Mouse (Mus musculus) neural tube, embryonic 11.5 days (tissue): ENCODE results near the gene Tubg2. TPM values are rescaled to one million over a fixed set of nuclear protein-coding genes. Genes with fewer than 3 reads are reported as not detected.

Source experiments
- ATAC-seq: fragments of 200-750 bp; cut with Nextera tagmentation; 2 replicates; pipeline ENCODE4 v1.8.0; 2017; ENCODE audit warnings: moderate number of reproducible peaks, mild to moderate bottlenecking, moderate TSS enrichment, moderate library complexity; ENCODE audit not compliant: insufficient read depth, low FRiP score, low TSS enrichment
- DNase-seq: peaks from one replicate; pipeline ENCODE4 v3.0.0-alpha.2; 2015; ENCODE audit warnings: low spot score
- H3K27ac ChIP-seq: fragments of 300-500 bp; sonication (generic); 2 replicates; pipeline ENCODE4 v1.5.1; 2014; ENCODE audit warnings: low read depth, mild to moderate bottlenecking, low read length
- H3K27me3 ChIP-seq: fragments of 300-500 bp; sonication (generic); 2 replicates; pipeline ENCODE4 v1.6.1; 2014; ENCODE audit warnings: mild to moderate bottlenecking, low read length, mixed read lengths; ENCODE audit not compliant: control insufficient read depth, insufficient read depth
- H3K36me3 ChIP-seq: fragments of 300-500 bp; sonication (generic); 2 replicates; pipeline ENCODE4 v1.6.1; 2014; ENCODE audit warnings: mild to moderate bottlenecking, low read length, moderate library complexity, mixed read lengths; ENCODE audit not compliant: control insufficient read depth, insufficient read depth
- H3K4me1 ChIP-seq: fragments of 300-500 bp; sonication (generic); 2 replicates; pipeline ENCODE4 v1.6.1; 2014; ENCODE audit warnings: low read length, mixed read lengths; ENCODE audit not compliant: control insufficient read depth, insufficient read depth
- H3K4me2 ChIP-seq: fragments of 300-500 bp; sonication (generic); 2 replicates; pipeline ENCODE4 v1.6.1; 2014; ENCODE audit warnings: low read depth, mild to moderate bottlenecking, moderate library complexity
- H3K4me3 ChIP-seq: fragments of 300-500 bp; sonication (generic); 2 replicates; pipeline ENCODE4 v1.5.1; 2014; ENCODE audit warnings: low read depth, low read length
- H3K9ac ChIP-seq: fragments of 300-500 bp; sonication (generic); 2 replicates; pipeline ENCODE4 v1.6.1; 2014; ENCODE audit warnings: mild to moderate bottlenecking, low read length
- H3K9me3 ChIP-seq: fragments of 300-500 bp; sonication (generic); 2 replicates; pipeline ENCODE4 v1.6.1; 2016; ENCODE audit warnings: low read length; ENCODE audit not compliant: control insufficient read depth
- WGBS: fragments of 180-500 bp; shearing (Covaris S2); extraction: QIAGEN DNeasy Blood & Tissue Kit; methylation state at CpG from one replicate; pipeline ENCODE4 v1.1.7; 2014; 5-methylcytosine and 5-hydroxymethylcytosine counted together
- microRNA-seq: library from miRNA; unstranded; fragments of <30 nt; microRNA quantifications from one replicate; pipeline ENCODE4, GENCODE M21; 2016
- polyA plus RNA-seq: library from polyadenylated mRNA; unstranded; fragments of >200 nt; fragmentation: Nextera tagmentation; extraction: Ambion mirVana; gene quantifications from 2 replicates; pipeline ENCODE4 v1.2.1, GENCODE M21; 2014

Gene Tubg2
- polyA plus RNA-seq, 1 experiment from 2014 or later: 6.9 TPM

DNA sequence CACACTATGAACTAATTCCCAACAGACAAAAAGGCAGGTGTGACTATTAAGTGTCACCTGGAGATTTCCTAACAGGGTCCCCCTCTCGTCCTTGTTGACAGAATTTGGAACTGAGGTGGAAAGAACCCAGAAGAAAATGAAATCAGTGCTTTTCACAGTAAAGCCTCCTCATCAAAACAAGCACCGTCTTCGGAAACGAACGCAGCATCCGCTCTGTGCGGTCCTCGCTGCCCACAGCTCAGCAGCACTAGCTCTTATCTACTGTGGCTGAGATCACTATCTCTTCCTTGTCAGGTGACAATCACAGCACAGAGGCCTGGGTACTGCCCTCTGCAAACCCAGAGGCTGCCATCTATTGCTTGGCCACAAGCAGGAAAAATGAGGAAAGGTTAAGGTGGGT is 40.5 kb downstream of the Tubg2 start:
- Histone ChIP-seq H3K27ac (no peak overlapping the region), H3K27me3 (no peaks in the 10 kb centered on the region), H3K9ac (no peak overlapping the region), H3K4me2 (no peak overlapping the region), H3K4me3 (no peak overlapping the region), H3K4me1 (no peaks in the 10 kb centered on the region), H3K9me3 (no peaks in the 10 kb centered on the region), H3K36me3 (no peaks in the 10 kb centered on the region)
- ATAC-seq (no peak), DNase-seq (no peak)
- 94% methylated on average over 8 of the region's 8 CpGs for WGBS

DNA sequence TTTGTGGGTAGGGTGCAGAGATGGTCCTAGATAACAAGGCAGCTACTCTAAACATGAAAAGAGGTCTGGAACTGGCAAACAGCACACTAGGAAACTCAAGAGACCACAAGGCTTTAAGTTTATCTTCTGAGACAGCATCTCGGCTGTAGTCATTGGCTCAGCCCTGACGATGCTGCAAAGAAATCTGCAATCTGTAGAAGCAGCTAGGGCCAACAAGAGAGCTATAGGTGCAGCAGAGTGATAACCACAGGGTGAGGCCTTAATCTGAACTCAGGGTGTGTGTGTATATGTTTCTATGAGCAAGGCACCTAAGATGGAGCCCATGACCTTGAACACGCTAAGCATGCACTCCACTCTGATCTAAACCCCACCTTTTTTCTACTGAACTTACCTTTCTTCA is 43.8 kb downstream of the Tubg2 start:
- H3K4me3 ChIP-seq: no peak overlapping the region
- ATAC-seq: no peak
- H3K4me1 ChIP-seq: no peaks in the 10 kb centered on the region
- H3K27me3 ChIP-seq: no peaks in the 10 kb centered on the region
- no peaks in the 10 kb centered on the region for H3K36me3 ChIP-seq
- H3K27ac ChIP-seq: no peak overlapping the region
- H3K4me2 ChIP-seq: no peak overlapping the region
- DNase-seq: no peak
- WGBS: 90% methylated on average over 3 of the region's 3 CpGs
- no peak overlapping the region for H3K9ac ChIP-seq
- no peaks in the 10 kb centered on the region for H3K9me3 ChIP-seq

- Histone ChIP-seq H3K4me2 (no peak overlapping the region), H3K4me1 (no peaks in the 10 kb centered on the region), H3K9ac (no peak overlapping the region), H3K9me3 (no peaks in the 10 kb centered on the region), H3K36me3 (no peaks in the 10 kb centered on the region), H3K27ac (no peak overlapping the region), H3K4me3 (no peak overlapping the region), H3K27me3 (no peaks in the 10 kb centered on the region)
- DNase-seq (peak; percentile 22), ATAC-seq (no peak)
- WGBS: 22% methylated on average over 7 of the region's 7 CpGs
Observed at GRCm38 (mm10) chr11:101200986-101201385, 45.3 kb downstream of the Tubg2 start.

Small RNAs within 50 kb of the gene (microRNA-seq; reads per million reads assigned to microRNA genes)
- gene Gm27626: not detected

Other genes with a start within 250 kb of the Tubg2 start
- 34.7 and 42.1 TPM in 2 replicates for gene Stat3, start 216.4 kb upstream of the Tubg2 start, polyA plus RNA-seq
- 11.4 and 12.3 TPM in 2 replicates for gene Cavin1, start 185.0 kb upstream of the Tubg2 start, polyA plus RNA-seq
- 50.2 and 54.1 TPM in 2 replicates for gene Atp6v0a1, start 146.5 kb upstream of the Tubg2 start, polyA plus RNA-seq
- 5.8 and 5.9 TPM in 2 replicates for gene Naglu, start 85.9 kb upstream of the Tubg2 start, polyA plus RNA-seq
- not detected in 2 replicates for gene Hsd17b1, start 77.5 kb upstream of the Tubg2 start, polyA plus RNA-seq
- gene Coasy, start 73.3 kb upstream of the Tubg2 start, polyA plus RNA-seq: 55.5 and 55.9 TPM in 2 replicates
- gene Mlx, start 68.6 kb upstream of the Tubg2 start, polyA plus RNA-seq: 55.6 and 61.6 TPM in 2 replicates
- 49.3 and 50.8 TPM in 2 replicates for gene Psmc3ip, start 60.5 kb upstream of the Tubg2 start, polyA plus RNA-seq
- 14.3 and 14.4 TPM in 2 replicates for gene Retreg3, start 36.0 kb upstream of the Tubg2 start, polyA plus RNA-seq
- 111 and 116 TPM in 2 replicates for gene Tubg1, start 36.0 kb upstream of the Tubg2 start, polyA plus RNA-seq
- gene Cntnap1, start 14.6 kb downstream of the Tubg2 start, polyA plus RNA-seq: 0.94 and 1.0 TPM in 2 replicates
- 9.2 and 11.8 TPM in 2 replicates for gene Plekhh3, start 15.4 kb downstream of the Tubg2 start, polyA plus RNA-seq
- gene Ccr10, start 19.5 kb downstream of the Tubg2 start, polyA plus RNA-seq: 0.14 and 0.44 TPM in 2 replicates
- 11.2 and 12.4 TPM in 2 replicates for gene Ezh1, start 70.6 kb downstream of the Tubg2 start, polyA plus RNA-seq
- 72.6 and 73.3 TPM in 2 replicates for gene Ramp2, start 90.1 kb downstream of the Tubg2 start, polyA plus RNA-seq
- 124 and 126 TPM in 2 replicates for gene Vps25, start 97.8 kb downstream of the Tubg2 start, polyA plus RNA-seq
- 6.4 and 7.6 TPM in 2 replicates for gene Wnk4, start 104.7 kb downstream of the Tubg2 start, polyA plus RNA-seq
- 1.6 and 2.5 TPM in 2 replicates for gene Cntd1, start 123.1 kb downstream of the Tubg2 start, polyA plus RNA-seq
- 190 and 196 TPM in 2 replicates for gene Coa3, start 123.2 kb downstream of the Tubg2 start, polyA plus RNA-seq
- 174 and 177 TPM in 2 replicates for gene Becn1, start 146.4 kb downstream of the Tubg2 start, polyA plus RNA-seq
- 154 and 157 TPM in 2 replicates for gene Psme3, start 160.3 kb downstream of the Tubg2 start, polyA plus RNA-seq
- 1.4 and 1.8 TPM in 2 replicates for gene Aoc2, start 169.2 kb downstream of the Tubg2 start, polyA plus RNA-seq
- not detected in 2 replicates for gene Aoc3, start 174.7 kb downstream of the Tubg2 start, polyA plus RNA-seq
- not detected in 2 replicates for gene G6pc, start 211.7 kb downstream of the Tubg2 start, polyA plus RNA-seq